Mouse (Mus musculus): ENCODE measurements at regions not wholly inside any gene's neighbourhood (a gene's known extent, or its start where the extent isn't known, plus 50 kb on each side); places are given as distances from the start of the nearest gene placed in this dataset.

GRCm38 (mm10) chr8:88931050-88931449, 112.9 kb downstream of the Sall1 start:
- DNase-seq (ENCODE audit: extremely low spot score in 1 of 2, low spot score in 2 of 2) = no peak
- Histone ChIP-seq H3K27ac (no peak overlapping the region), H3K4me3 (no peak overlapping the region)
- TF ChIP-seq CTCF (IDR thresholded peaks at IDR 0.05) = no peak
- intact Hi-C loops (cut with DNase I) = no loop called here

GRCm38 (mm10) chr8:88930370-88930769, 113.6 kb downstream of the Sall1 start:
- no peak overlapping the region for H3K27ac ChIP-seq
- no peak for TF ChIP-seq CTCF (IDR thresholded peaks at IDR 0.05)
- no peak overlapping the region for H3K4me3 ChIP-seq
- DNase-seq (ENCODE audit: extremely low spot score in 1 of 2, low spot score in 2 of 2) = no peak
- intact Hi-C loops (cut with DNase I) = no loop called here

GRCm38 (mm10) chr8:88928675-88929377, 115.1 kb downstream of the Sall1 start:
- intact Hi-C loops (cut with DNase I) = no loop called here
- Histone ChIP-seq H3K4me3 (no peak overlapping the region), H3K27ac (no peak overlapping the region)
- no peak for DNase-seq (ENCODE audit: extremely low spot score in 1 of 2, low spot score in 2 of 2)
- no peak for TF ChIP-seq CTCF (IDR thresholded peaks at IDR 0.05)

GRCm38 (mm10) chr8:88922840-88923239, 121.1 kb downstream of the Sall1 start:
- Histone ChIP-seq H3K27ac (no peak overlapping the region), H3K4me3 (no peak overlapping the region)
- DNase-seq (ENCODE audit: extremely low spot score in 1 of 2, low spot score in 2 of 2) = no peak
- intact Hi-C loops (cut with DNase I) = no loop called here
- no peak for TF ChIP-seq CTCF (IDR thresholded peaks at IDR 0.05)

- H3K27ac ChIP-seq = no peak overlapping the region
- TF ChIP-seq CTCF (IDR thresholded peaks at IDR 0.05) = no peak
- no peak overlapping the region for H3K4me3 ChIP-seq
- intact Hi-C loops (cut with DNase I) = no loop called here
- DNase-seq (ENCODE audit: extremely low spot score in 1 of 2, low spot score in 2 of 2) = no peak
These were observed 122.0 kb downstream of the Sall1 start for GRCm38 (mm10) chr8:88921967-88922366.

- no peak overlapping the region for H3K27ac ChIP-seq
- H3K4me3 ChIP-seq = no peak overlapping the region
- DNase-seq (ENCODE audit: extremely low spot score in 1 of 2, low spot score in 2 of 2) = no peak
- intact Hi-C loops (cut with DNase I) = no loop called here
- no peak for TF ChIP-seq CTCF (IDR thresholded peaks at IDR 0.05)
These were observed 124.7 kb downstream of the Sall1 start for GRCm38 (mm10) chr8:88919282-88919681.

GRCm38 (mm10) chr8:88916064-88916463, 127.9 kb downstream of the Sall1 start:
- H3K27ac ChIP-seq = no peak overlapping the region
- intact Hi-C loops (cut with DNase I) = no loop called here
- DNase-seq (ENCODE audit: extremely low spot score in 1 of 2, low spot score in 2 of 2) = no peak
- TF ChIP-seq CTCF (IDR thresholded peaks at IDR 0.05) = no peak
- H3K4me3 ChIP-seq = no peak overlapping the region

- DNase-seq (ENCODE audit: extremely low spot score in 1 of 2, low spot score in 2 of 2) = no peak
- no peak for TF ChIP-seq CTCF (IDR thresholded peaks at IDR 0.05)
- no peak overlapping the region for H3K27ac ChIP-seq
- H3K4me3 ChIP-seq = no peak overlapping the region
- intact Hi-C loops (cut with DNase I) = no loop called here
These were observed 129.3 kb downstream of the Sall1 start for GRCm38 (mm10) chr8:88914657-88915056.

- no peak overlapping the region for H3K27ac ChIP-seq
- H3K4me3 ChIP-seq = no peak overlapping the region
- TF ChIP-seq CTCF (IDR thresholded peaks at IDR 0.05) = no peak
- DNase-seq (ENCODE audit: extremely low spot score in 1 of 2, low spot score in 2 of 2) = no peak
- intact Hi-C loops (cut with DNase I) = no loop called here
These were observed 129.8 kb downstream of the Sall1 start for GRCm38 (mm10) chr8:88914190-88914589.

GRCm38 (mm10) chr8:88906244-88906643, 137.7 kb downstream of the Sall1 start:
- no peak for DNase-seq (ENCODE audit: extremely low spot score in 1 of 2, low spot score in 2 of 2)
- peak; percentile 23 for TF ChIP-seq CTCF (IDR thresholded peaks at IDR 0.05)
- H3K4me3 ChIP-seq = no peak overlapping the region
- intact Hi-C loops (cut with DNase I) = no loop called here
- no peak overlapping the region for H3K27ac ChIP-seq

GRCm38 (mm10) chr8:88903094-88903493, 140.9 kb downstream of the Sall1 start:
- H3K4me3 ChIP-seq = no peak overlapping the region
- H3K27ac ChIP-seq = no peak overlapping the region
- no peak for TF ChIP-seq CTCF (IDR thresholded peaks at IDR 0.05)
- no peak for DNase-seq (ENCODE audit: extremely low spot score in 1 of 2, low spot score in 2 of 2)
- intact Hi-C loops (cut with DNase I) = no loop called here

- no peak overlapping the region for H3K4me3 ChIP-seq
- no peak for DNase-seq (ENCODE audit: extremely low spot score in 1 of 2, low spot score in 2 of 2)
- intact Hi-C loops (cut with DNase I) = no loop called here
- TF ChIP-seq CTCF (IDR thresholded peaks at IDR 0.05) = no peak
- H3K27ac ChIP-seq = no peak overlapping the region
These were observed 160.1 kb downstream of the Sall1 start for GRCm38 (mm10) chr8:88883751-88884390.

- intact Hi-C loops (cut with DNase I) = no loop called here
These were observed 164.1 kb downstream of the Sall1 start for GRCm38 (mm10) chr8:88879857-88880256.

More at GRCm38 (mm10) chr8:88879857-88880256, 164.1 kb downstream of the Sall1 start:
- Histone ChIP-seq H3K27ac (no peak overlapping the region), H3K4me3 (no peak overlapping the region)
- no peak for DNase-seq (ENCODE audit: extremely low spot score in 1 of 2, low spot score in 2 of 2)
- TF ChIP-seq CTCF (IDR thresholded peaks at IDR 0.05) = no peak
